Mouse (Mus musculus) liver, embryonic 14.5 days (tissue): ENCODE measurements at regions not wholly inside any gene's neighbourhood (a gene's known extent, or its start where the extent isn't known, plus 50 kb on each side); places are given as distances from the start of the nearest gene placed in this dataset.

Experiments
- ATAC-seq: fragments of 200-750 bp; cut with Nextera tagmentation; 2 replicates; pipeline ENCODE4 v1.8.0; 2017; ENCODE audit warnings: moderate number of reproducible peaks, mild to moderate bottlenecking, moderate library complexity; ENCODE audit not compliant: insufficient read depth
- DNase-seq, 3 experiments: peaks; one replicate each; pipeline ENCODE4 v3.0.0-alpha.2; 2012 to 2013; ENCODE audit warnings: low read depth in 3 of 3, low spot score in 3 of 3
- H3K27ac ChIP-seq: fragments of 300-500 bp; sonication (generic); 2 replicates; pipeline ENCODE4 v1.5.1; 2014; ENCODE audit warnings: moderate library complexity, mild to moderate bottlenecking, control low read depth, inconsistent platforms
- H3K27me3 ChIP-seq: fragments of 300-500 bp; sonication (generic); 2 replicates; pipeline ENCODE4 v1.6.1; 2014; ENCODE audit warnings: mild to moderate bottlenecking, low read length, moderate library complexity; ENCODE audit not compliant: control insufficient read depth, insufficient read depth
- H3K36me3 ChIP-seq: fragments of 300-500 bp; sonication (generic); replicated peaks from 2 replicates; pipeline ENCODE4 v1.6.1; 2014; ENCODE audit warnings: low read depth; ENCODE audit not compliant: control insufficient read depth, insufficient read depth
- H3K4me1 ChIP-seq, 2 experiments: fragments of 200-500 bp in 1 of 2; fragments of 300-500 bp in 1 of 2; sonication (generic) in 1 of 2; replicated peaks; 2 replicates each; pipeline ENCODE4 v1.6.1; 2012 to 2014; ENCODE audit warnings: antibody characterized with exemption in 1 of 2, inconsistent platforms in 1 of 2, low read length in 1 of 2; ENCODE audit not compliant: control insufficient read depth in 2 of 2, insufficient read depth in 2 of 2
- H3K4me2 ChIP-seq: fragments of 300-500 bp; sonication (generic); 2 replicates; pipeline ENCODE4 v1.6.1; 2014; ENCODE audit warnings: low read depth, mild to moderate bottlenecking, control low read depth, moderate library complexity
- H3K4me3 ChIP-seq, 2 experiments: fragments of 200-500 bp in 1 of 2; fragments of 300-500 bp in 1 of 2; sonication (generic) in 1 of 2; 2 replicates each; pipeline ENCODE4 v1.5.1; 2012 to 2014; ENCODE audit warnings: low read depth in 2 of 2, low read length in 2 of 2, mild to moderate bottlenecking in 2 of 2, control low read depth in 1 of 2, inconsistent platforms in 1 of 2, moderate library complexity in 1 of 2; ENCODE audit not compliant: insufficient read depth in 1 of 2
- H3K9ac ChIP-seq: fragments of 300-500 bp; sonication (generic); replicated peaks from 2 replicates; pipeline ENCODE4 v1.6.1; 2014; ENCODE audit warnings: mild to moderate bottlenecking, control low read depth, moderate library complexity
- H3K9me3 ChIP-seq: fragments of 300-500 bp; sonication (generic); 2 replicates; pipeline ENCODE4 v1.6.1; 2016; ENCODE audit warnings: low read length, mixed read lengths; ENCODE audit not compliant: control insufficient read depth
- CTCF ChIP-seq: IDR thresholded peaks from 2 replicates; pipeline ENCODE4 v1.5.1; 2016; ENCODE audit warnings: antibody characterized with exemption, low read depth, control low read depth
- EP300 ChIP-seq: IDR thresholded peaks from 2 replicates; pipeline ENCODE4 v1.6.1; 2016; ENCODE audit warnings: antibody characterized with exemption, low read depth
- WGBS: fragments of 180-500 bp; shearing (Covaris S2); extraction: QIAGEN DNeasy Blood & Tissue Kit; methylation state at CpG from one replicate; pipeline ENCODE4 v1.1.7; 2014; ENCODE audit not compliant: insufficient replicate concordance; 5-methylcytosine and 5-hydroxymethylcytosine counted together

DNA sequence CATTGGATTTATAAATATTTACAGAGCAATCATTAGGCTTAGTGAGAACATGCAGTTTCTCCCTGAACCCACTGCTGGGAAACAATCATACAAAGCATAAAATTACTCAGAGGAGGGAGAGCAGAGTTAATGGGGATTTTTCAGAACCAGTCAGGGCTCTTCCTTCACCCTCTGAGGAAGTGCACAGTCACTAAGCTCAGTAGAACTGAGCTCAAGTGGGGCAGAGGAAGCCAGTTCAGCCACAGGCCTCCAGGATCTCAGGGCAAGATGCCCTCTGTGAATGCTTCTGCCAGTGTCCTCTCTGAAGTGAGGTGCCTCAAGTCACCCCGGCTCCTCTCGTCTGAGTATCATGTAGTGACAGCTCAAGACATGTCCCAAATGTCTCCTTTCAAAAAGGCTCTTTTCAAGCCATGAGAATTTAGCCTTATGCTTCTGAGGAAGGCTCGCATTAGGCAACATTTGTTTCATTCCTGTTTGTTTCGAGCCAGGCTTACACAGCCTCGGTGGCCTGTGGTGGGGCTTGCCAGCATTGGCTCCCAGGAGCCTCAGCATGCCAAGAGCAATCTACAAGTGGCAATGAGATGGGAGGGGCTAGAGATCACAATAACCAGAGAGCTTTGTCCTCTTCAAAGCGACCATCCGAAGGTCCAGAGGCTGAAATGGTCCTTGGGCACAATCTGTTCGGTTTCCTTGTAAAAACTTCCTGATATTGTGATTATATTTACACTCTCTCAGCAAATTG lies 169.8 kb downstream of the Tmem26 start:
- H3K9me3 ChIP-seq: no peaks in the 10 kb centered on the region
- no peak for TF ChIP-seq EP300
- no peak for TF ChIP-seq CTCF
- DNase-seq (no peak), ATAC-seq (no peak)
- no peak overlapping the region for H3K4me2 ChIP-seq
- H3K36me3 ChIP-seq: no peaks in the 10 kb centered on the region
- no peak overlapping the region for H3K27ac ChIP-seq
- H3K9ac ChIP-seq: no peak overlapping the region
- no peak overlapping the region for H3K4me3 ChIP-seq
- 52% methylated on average over 8 of the region's 8 CpGs for WGBS
- H3K4me1 ChIP-seq: no peaks in the 10 kb centered on the region
- no peaks in the 10 kb centered on the region for H3K27me3 ChIP-seq

DNA sequence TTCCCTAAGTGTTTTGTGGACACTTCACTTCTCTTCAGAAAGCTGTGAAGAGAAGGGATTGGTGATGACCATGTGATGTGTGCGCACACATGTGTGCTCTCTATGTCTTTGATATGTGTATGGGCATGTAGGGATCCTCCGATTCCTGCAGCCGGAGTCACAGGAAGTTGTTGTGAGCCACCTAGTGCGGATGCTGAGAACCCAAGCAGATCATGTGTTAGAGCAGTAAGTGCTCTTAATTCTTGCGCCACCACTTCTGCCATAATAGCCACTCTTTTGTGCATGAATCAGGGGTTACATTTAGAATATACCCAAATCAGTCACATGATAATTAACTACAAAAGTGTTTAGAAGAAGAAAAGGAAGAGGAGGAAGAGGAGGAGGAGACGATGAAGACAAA lies 170.7 kb downstream of the Tmem26 start:
- no peaks in the 10 kb centered on the region for H3K4me1 ChIP-seq
- H3K27me3 ChIP-seq: no peaks in the 10 kb centered on the region
- no peak overlapping the region for H3K4me2 ChIP-seq
- H3K27ac ChIP-seq: no peak overlapping the region
- no peak overlapping the region for H3K4me3 ChIP-seq
- no peak for ATAC-seq
- 68% methylated on average over 6 of the region's 6 CpGs for WGBS
- TF ChIP-seq EP300 (no peak), CTCF (no peak)
- H3K9me3 ChIP-seq: no peaks in the 10 kb centered on the region
- H3K9ac ChIP-seq: no peak overlapping the region
- no peak for DNase-seq
- H3K36me3 ChIP-seq: no peaks in the 10 kb centered on the region

DNA sequence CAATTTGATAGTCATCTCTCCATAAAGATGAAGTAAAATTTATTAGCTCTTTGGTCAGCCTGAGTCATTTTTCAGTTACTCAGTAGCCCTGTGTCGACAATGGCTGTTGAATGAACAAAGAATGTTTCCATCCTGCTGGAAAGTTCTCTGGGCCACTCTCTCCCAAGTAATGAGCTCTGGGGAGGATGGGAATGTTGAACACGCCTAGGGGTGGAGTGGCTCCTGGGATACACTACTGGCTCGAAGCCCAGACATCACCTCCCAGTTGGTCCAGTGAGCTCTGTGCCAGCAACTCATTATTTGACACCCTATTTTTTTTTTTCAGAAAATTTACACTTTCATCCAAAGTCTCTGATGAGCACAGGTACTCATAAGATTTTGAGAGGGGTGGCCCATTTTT lies 174.1 kb downstream of the Tmem26 start:
- H3K4me3 ChIP-seq: no peak overlapping the region
- no peak overlapping the region for H3K9ac ChIP-seq
- ATAC-seq (no peak), DNase-seq (no peak)
- no peaks in the 10 kb centered on the region for H3K9me3 ChIP-seq
- no peak overlapping the region for H3K4me2 ChIP-seq
- no peaks in the 10 kb centered on the region for H3K36me3 ChIP-seq
- 53% methylated on average over 3 of the region's 3 CpGs for WGBS
- TF ChIP-seq EP300 (no peak), CTCF (no peak)
- no peaks in the 10 kb centered on the region for H3K27me3 ChIP-seq
- no peaks in the 10 kb centered on the region for H3K4me1 ChIP-seq
- H3K27ac ChIP-seq: no peak overlapping the region

DNA sequence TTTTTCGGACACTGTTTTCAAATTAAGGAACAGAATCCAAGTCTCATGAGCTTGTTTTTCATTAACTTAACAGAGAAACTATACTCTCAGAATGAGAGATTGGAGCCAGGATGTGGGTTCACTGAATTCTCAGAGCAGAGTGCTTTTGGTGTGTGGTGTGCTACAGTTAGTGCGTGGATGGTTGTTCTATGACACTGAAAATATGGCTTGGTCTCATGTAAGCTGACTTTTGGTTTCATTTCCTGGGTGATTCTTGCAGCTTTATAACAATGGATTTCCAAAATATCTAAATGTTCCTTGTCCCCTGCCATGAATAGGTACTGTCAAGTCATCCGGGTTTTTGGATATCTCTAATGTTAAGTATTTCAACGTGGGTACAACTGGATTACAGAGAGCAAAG lies 177.7 kb downstream of the Tmem26 start:
- no peak overlapping the region for H3K4me2 ChIP-seq
- H3K9me3 ChIP-seq: no peaks in the 10 kb centered on the region
- H3K4me1 ChIP-seq: no peaks in the 10 kb centered on the region
- H3K36me3 ChIP-seq: no peaks in the 10 kb centered on the region
- TF ChIP-seq CTCF: no peak
- no peak for TF ChIP-seq EP300
- no peaks in the 10 kb centered on the region for H3K27me3 ChIP-seq
- DNase-seq (no peak), ATAC-seq (no peak)
- 53% methylated on average over 4 of the region's 4 CpGs for WGBS
- H3K9ac ChIP-seq: no peak overlapping the region
- no peak overlapping the region for H3K27ac ChIP-seq
- no peak overlapping the region for H3K4me3 ChIP-seq

DNA sequence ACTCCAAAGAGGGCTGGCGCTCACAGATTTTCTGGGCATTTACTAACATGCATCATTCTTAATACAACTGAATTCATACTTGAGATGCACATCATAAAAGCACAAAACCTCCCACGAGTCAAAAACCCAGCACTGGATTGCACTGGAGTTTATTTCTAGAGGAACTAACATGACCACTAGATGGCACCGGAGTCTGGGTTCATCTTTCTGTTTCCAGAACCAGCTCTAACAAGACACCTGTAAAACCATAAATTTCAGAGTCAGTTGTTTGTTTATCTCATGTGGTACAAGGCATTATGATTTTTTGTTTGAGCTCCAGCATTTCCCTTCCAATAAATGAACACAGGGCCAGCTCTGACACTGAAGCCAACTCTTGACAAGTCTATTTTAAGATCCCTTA lies 179.2 kb downstream of the Tmem26 start:
- Histone ChIP-seq H3K4me1 (no peaks in the 10 kb centered on the region), H3K27me3 (no peaks in the 10 kb centered on the region), H3K4me3 (no peak overlapping the region), H3K27ac (no peak overlapping the region), H3K4me2 (no peak overlapping the region), H3K36me3 (no peaks in the 10 kb centered on the region), H3K9ac (no peak overlapping the region), H3K9me3 (no peaks in the 10 kb centered on the region)
- no peak for ATAC-seq
- 17% methylated on average over 3 of the region's 3 CpGs for WGBS
- TF ChIP-seq EP300 (no peak), CTCF (peak; percentile 33)
- DNase-seq: peak in 1 of 3 experiments; percentile 6
